ENCODE assay signal across 8 mouse cellular contexts in genomic region chr19:55740753-55741438, GRCm38 (mm10). TPM values are rescaled to one million over a fixed set of nuclear protein-coding genes. Genes with fewer than 3 reads are reported as not detected.
DNase-seq lines count a peak whose midpoint lies in the region; ATAC-seq and TF ChIP-seq lines count a peak whose summit lies in the region.

No protein-coding gene starts in this region.

- peak overlapping the region; percentile 50 for H3K4me3 ChIP-seq in lung, adult 2 months (replicated peaks; ENCODE audit: extremely low read depth, low read depth, low read length)
- H3K4me3 ChIP-seq in forebrain, embryonic 16.5 days (replicated peaks; ENCODE audit: low read length), result peak overlapping the region; percentile 53
- H3K4me3 ChIP-seq in limb, embryonic 15.5 days, result peak overlapping the region; percentile 74
- peak overlapping the region; percentile 40 for H3K4me3 ChIP-seq in neural tube, embryonic 15.5 days (replicated peaks)

- 7% methylated on average over 10 of the region's 10 CpGs for WGBS in lung, adult 2 months
- WGBS in forebrain, embryonic 16.5 days, result 11% methylated on average over 10 of the region's 10 CpGs
- 6% methylated on average over 10 of the region's 10 CpGs for WGBS in limb, embryonic 15.5 days
- WGBS in neural tube, embryonic 15.5 days, result 18% methylated on average over 10 of the region's 10 CpGs

- H3K36me3 ChIP-seq in forebrain, embryonic 16.5 days (ENCODE audit: control insufficient read depth, insufficient read depth), result no peaks in the 10 kb centered on the region
- H3K36me3 ChIP-seq in limb, embryonic 15.5 days, result no peaks in the 10 kb centered on the region
- no peaks in the 10 kb centered on the region for H3K36me3 ChIP-seq in neural tube, embryonic 15.5 days

- TF ChIP-seq CTCF in lung, adult 2 months (IDR thresholded peaks at IDR 0.05; ENCODE audit: insufficient read depth, low read length), result no peak

- no peak; the same call in 1 of the 2 replicates for ATAC-seq in forebrain, embryonic 16.5 days
- ATAC-seq in limb, embryonic 15.5 days (ENCODE audit: insufficient number of reproducible peaks, low FRiP score, low TSS enrichment, low read depth), result no peak
- no peak for ATAC-seq in neural tube, embryonic 15.5 days (ENCODE audit: low FRiP score)

- H3K4me1 ChIP-seq in lung, adult 2 months (ENCODE audit: control insufficient read depth, insufficient read depth, low read length), result peaks cover 5% of the 10 kb centered on the region; the same call in 1 of the 2 replicates
- peaks cover 41% of the 10 kb centered on the region for H3K4me1 ChIP-seq in forebrain, embryonic 16.5 days (replicated peaks; ENCODE audit: control insufficient read depth, insufficient read depth, low read length)
- peaks cover 20% of the 10 kb centered on the region for H3K4me1 ChIP-seq in limb, embryonic 15.5 days
- peaks cover 38% of the 10 kb centered on the region for H3K4me1 ChIP-seq in neural tube, embryonic 15.5 days

- no peaks in the 10 kb centered on the region for H3K27me3 ChIP-seq in forebrain, embryonic 16.5 days (replicated peaks; ENCODE audit: control insufficient read depth, insufficient read depth, low read length)
- no peaks in the 10 kb centered on the region for H3K27me3 ChIP-seq in limb, embryonic 15.5 days
- H3K27me3 ChIP-seq in neural tube, embryonic 15.5 days (replicated peaks), result peaks cover 10% of the 10 kb centered on the region; the same call in 1 of the 2 replicates

- H3K9ac ChIP-seq in forebrain, embryonic 16.5 days (replicated peaks; ENCODE audit: low read depth, low read length), result peak overlapping the region; percentile 58
- no peak overlapping the region for H3K9ac ChIP-seq in limb, embryonic 15.5 days
- H3K9ac ChIP-seq in neural tube, embryonic 15.5 days (replicated peaks), result no peak overlapping the region

- 0 out of 2 replicates have a peak, but pooled peaks have one; percentile 31 for TF ChIP-seq POLR2A in lung, adult 2 months (IDR thresholded peaks at IDR 0.05; ENCODE audit: borderline replicate concordance, extremely low read depth, low read depth, low read length)

- H3K27ac ChIP-seq in forebrain, embryonic 16.5 days (ENCODE audit: low read length), result peak overlapping the region; percentile 42
- peak overlapping the region; percentile 98 for H3K27ac ChIP-seq in limb, embryonic 15.5 days
- peak overlapping the region; percentile 49 for H3K27ac ChIP-seq in neural tube, embryonic 15.5 days (replicated peaks)

- DNase-seq in lung, adult 2 months, result no peak
- DNase-seq in lung, postnatal 14 days, result no peak
- no peak for DNase-seq in cerebellum, adult 9-10 months
- no peak for DNase-seq in gastrocnemius, adult 8-10 months (ENCODE audit: low spot score in 2 of 2)
- no peak for DNase-seq in spleen, postnatal 10 days (ENCODE audit: low spot score in 2 of 2)

- no peaks in the 10 kb centered on the region for H3K9me3 ChIP-seq in forebrain, embryonic 16.5 days (ENCODE audit: control insufficient read depth, low read length)
- H3K9me3 ChIP-seq in limb, embryonic 15.5 days, result no peaks in the 10 kb centered on the region
- H3K9me3 ChIP-seq in neural tube, embryonic 15.5 days (replicated peaks), result no peaks in the 10 kb centered on the region

- peak overlapping the region; percentile 73 for H3K4me2 ChIP-seq in forebrain, embryonic 16.5 days (ENCODE audit: low read length)
- H3K4me2 ChIP-seq in limb, embryonic 15.5 days, result peak overlapping the region; percentile 81
- peak overlapping the region; percentile 61 for H3K4me2 ChIP-seq in neural tube, embryonic 15.5 days

RNA-seq across cellular contexts. Expression of gene Tcf7l2, which starts 0.7 kb away (rescaled TPM):
- polyA plus RNA-seq in lung, adult 2 months (2012; rRNA removed), result 18.5 and 19.9 TPM in 2 replicates
- polyA plus RNA-seq in forebrain, embryonic 16.5 days (2015; fragmentation: Nextera tagmentation; extraction: Ambion mirVana), result 26.5 and 58.7 TPM in 2 replicates
- polyA plus RNA-seq in limb, embryonic 15.5 days (2015; fragmentation: Nextera tagmentation; extraction: Ambion mirVana), result 85.4 and 90.5 TPM in 2 replicates
- 13.3 and 22.4 TPM in 2 replicates for polyA plus RNA-seq in neural tube, embryonic 15.5 days (2015; fragmentation: Nextera tagmentation; extraction: Ambion mirVana)
- 10 to 100 TPM in 1 of 4 experiments, 1 to 10 TPM in 3; 5.7 to 10.7 (median 7.7) TPM for total RNA-seq in gastrocnemius, adult 8-10 months (2022)

Comparison
In these comparisons a context has a peak if more than half of its experiments do, and no peak if none do; other contexts are left out.
1. H3K27ac ChIP-seq: peak in every context shown above with its lines; median percentile 98 in limb, embryonic 15.5 days; 49 in neural tube, embryonic 15.5 days; 42 in forebrain, embryonic 16.5 days.